Mouse (Mus musculus) ES-E14 (cell line): ENCODE results near the gene Fcgr4.
"Not testable (repeated sequence)": the region's sequence is repeated elsewhere in the genome, so short reads cannot be mapped to it uniquely, and the experiment has no call there.

Experiments used
- CHD2 ChIP-seq: IDR thresholded peaks from 2 replicates; pipeline ENCODE4 v1.6.1; 2014; ENCODE audit warnings: mild to moderate bottlenecking, low read depth, low read length, inconsistent platforms
- HCFC1 ChIP-seq: IDR thresholded peaks from 2 replicates; pipeline ENCODE4 v1.6.1; 2012; ENCODE audit warnings: low read length, inconsistent platforms, borderline replicate concordance; ENCODE audit not compliant: insufficient read depth
- MAFK ChIP-seq: IDR thresholded peaks from 2 replicates; pipeline ENCODE4 v1.6.1; 2014; ENCODE audit warnings: mild to moderate bottlenecking, low read depth, low read length, inconsistent platforms; ENCODE audit not compliant: insufficient read depth
- ZC3H11A ChIP-seq: IDR thresholded peaks from 2 replicates; pipeline ENCODE4 v1.6.1; 2012; ENCODE audit warnings: low read depth, mild to moderate bottlenecking, inconsistent platforms, low read length, borderline replicate concordance
- ZNF384 ChIP-seq: IDR thresholded peaks from 2 replicates; pipeline ENCODE4 v1.6.1; 2012; ENCODE audit warnings: low read depth, low read length, inconsistent platforms

DNA sequence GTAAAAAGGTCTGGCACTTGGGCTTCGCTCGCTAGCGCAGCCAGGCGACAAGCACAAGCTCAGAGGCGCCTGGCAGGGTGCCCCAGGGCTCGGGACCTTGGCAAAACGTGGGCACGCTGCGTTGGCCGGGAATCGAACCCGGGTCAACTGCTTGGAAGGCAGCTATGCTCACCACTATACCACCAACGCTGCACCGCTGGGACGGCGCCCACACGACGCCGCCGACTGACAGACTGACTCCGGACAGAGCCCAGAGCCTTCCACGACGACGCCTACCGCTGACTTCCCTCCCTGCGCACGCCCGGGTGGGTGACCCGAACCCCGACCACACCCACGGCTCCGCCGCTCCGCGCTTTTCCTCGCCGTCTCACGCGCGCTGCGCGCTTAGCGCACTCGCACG is 53.5 kb downstream of the Fcgr4 start:
- not testable (repeated sequence) for TF ChIP-seq MAFK, ZC3H11A, HCFC1, CHD2, ZNF384
